Mouse (Mus musculus) spleen, adult 2 months (tissue): Measurements from ENCODE around the gene Gpam. TPM values are rescaled to one million over a fixed set of nuclear protein-coding genes. Genes with fewer than 3 reads are reported as not detected.
"Not testable (repeated sequence)": the region's sequence is repeated elsewhere in the genome, so short reads cannot be mapped to it uniquely, and the experiment has no call there.

Experiments used
- DNase-seq, 2 experiments: peaks; one replicate each; pipeline versions ENCODE4 v3.0.0 to v3.0.0-alpha.2; 2012 to 2021; ENCODE audit warnings: low spot score in 2 of 2, low read depth in 1 of 2
- H3K27ac ChIP-seq: fragments of 200-500 bp; 2 replicates; pipeline ENCODE4 v1.5.1; 2012; ENCODE audit warnings: low read length, inconsistent platforms; ENCODE audit not compliant: insufficient read depth
- H3K27me3 ChIP-seq: fragments of 200-500 bp; 2 replicates; pipeline ENCODE4 v1.6.1; 2012; ENCODE audit warnings: mild to moderate bottlenecking, moderate library complexity, low read length, inconsistent platforms; ENCODE audit not compliant: control insufficient read depth, insufficient read depth
- H3K36me3 ChIP-seq: fragments of 200-500 bp; 2 replicates; pipeline ENCODE4 v1.6.1; 2012; ENCODE audit warnings: mild to moderate bottlenecking, low read length, inconsistent platforms; ENCODE audit not compliant: control insufficient read depth, insufficient read depth
- H3K4me1 ChIP-seq: fragments of 200-500 bp; 2 replicates; pipeline ENCODE4 v1.6.1; 2011; ENCODE audit warnings: inconsistent platforms; ENCODE audit not compliant: control insufficient read depth, insufficient read depth, insufficient read length
- H3K4me3 ChIP-seq: fragments of 200-500 bp; 2 replicates; pipeline ENCODE4 v1.5.1; 2011; ENCODE audit warnings: mild to moderate bottlenecking, inconsistent platforms; ENCODE audit not compliant: insufficient read depth, insufficient read length; ENCODE audit errors: extremely low read depth
- CTCF ChIP-seq: fragments of 200-500 bp; IDR thresholded peaks from 2 replicates; pipeline ENCODE4 v1.5.1; 2011; ENCODE audit warnings: mild to moderate bottlenecking, inconsistent platforms; ENCODE audit not compliant: insufficient read depth, insufficient read length, insufficient replicate concordance; ENCODE audit errors: extremely low read depth
- POLR2A ChIP-seq: fragments of 200-500 bp; IDR thresholded peaks from 2 replicates; pipeline ENCODE4 v1.6.1; 2011; ENCODE audit warnings: low read depth, low read length, inconsistent platforms
- WGBS: fragments of 180-500 bp; shearing (Covaris S2); methylation state at CpG from one replicate; pipeline ENCODE4 v1.1.7; 2018; 5-methylcytosine and 5-hydroxymethylcytosine counted together
- polyA plus RNA-seq: library from polyadenylated mRNA; depleted of rRNA; stranded (reverse); fragments of >200 nt; gene quantifications from 2 replicates; pipeline ENCODE4 v1.2.3, GENCODE M21; 2012

Gene Gpam
- polyA plus RNA-seq, 1 experiment = 6.2 TPM

DNA sequence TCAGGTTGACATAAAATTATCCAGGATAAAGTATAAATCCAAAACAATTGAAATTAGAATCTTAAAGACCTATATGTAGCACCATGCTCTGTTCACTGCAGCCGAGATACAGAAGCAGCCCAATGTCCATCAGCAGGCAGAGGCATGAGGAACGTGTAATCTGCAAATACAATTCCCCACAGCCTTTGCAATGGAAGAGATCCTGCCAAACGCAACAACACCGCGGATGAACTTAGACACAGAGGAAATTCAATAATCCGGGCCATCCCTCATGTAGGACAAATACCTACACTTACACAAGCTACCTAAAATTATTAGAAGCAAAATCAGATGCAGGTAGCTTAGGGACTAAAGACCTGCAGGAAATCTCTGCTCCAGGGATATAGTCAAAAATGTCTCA lies 25.9 kb upstream of the Gpam start:
- no peak for DNase-seq
- Histone ChIP-seq H3K27me3 (no peaks in the 10 kb centered on the region), H3K4me3 (no peak overlapping the region), H3K4me1 (no peaks in the 10 kb centered on the region), H3K27ac (no peak overlapping the region), H3K36me3 (no peaks in the 10 kb centered on the region)
- WGBS = 90% methylated on average over 6 of the region's 6 CpGs
- TF ChIP-seq POLR2A (no peak), CTCF (no peak)

DNA sequence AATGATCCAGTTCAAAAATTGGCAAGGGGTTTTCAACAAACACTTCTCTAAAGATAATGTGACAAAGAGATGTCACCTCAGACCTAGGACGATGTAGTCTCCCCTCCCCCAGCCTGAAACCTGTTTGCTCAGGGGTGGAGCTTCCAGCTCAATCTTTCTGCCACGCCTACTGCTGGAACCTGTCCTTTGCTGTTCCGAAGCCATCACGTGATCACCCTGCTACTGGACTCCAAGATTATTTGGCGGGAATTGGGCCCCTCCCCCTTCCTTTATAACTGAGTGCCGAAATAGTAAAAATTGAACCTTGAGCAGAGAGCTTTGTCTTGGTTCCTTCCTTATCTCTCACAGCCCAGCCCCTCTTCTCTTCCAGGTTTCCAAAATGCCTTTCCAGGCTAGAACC lies 25.2 kb upstream of the Gpam start:
- not testable (repeated sequence) for H3K27ac ChIP-seq, H3K27me3 ChIP-seq, DNase-seq

DNA sequence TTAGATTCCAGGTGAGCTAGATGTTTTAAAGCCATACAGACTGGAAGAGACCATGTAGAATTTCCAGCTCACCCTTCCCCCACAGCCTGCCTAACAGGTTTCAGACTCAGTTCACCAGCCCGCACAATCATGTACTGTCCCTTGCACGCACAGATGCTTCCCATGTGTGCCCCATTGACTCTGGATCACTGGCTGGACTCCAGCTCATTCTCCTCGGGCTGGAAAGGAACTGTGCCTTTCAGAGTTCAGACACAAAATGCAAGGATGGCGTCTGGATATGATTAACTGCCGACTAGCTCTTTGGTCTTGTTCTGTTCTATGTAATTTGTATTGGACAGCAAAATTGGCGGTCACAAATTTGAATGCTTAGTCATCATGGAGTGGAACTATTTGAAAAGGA lies 22.6 kb upstream of the Gpam start:
- TF ChIP-seq POLR2A (no peak), CTCF (no peak)
- H3K36me3 ChIP-seq = no peaks in the 10 kb centered on the region
- no peak overlapping the region for H3K27ac ChIP-seq
- DNase-seq = no peak
- H3K4me3 ChIP-seq = no peak overlapping the region
- 86% methylated on average over 6 of the region's 6 CpGs for WGBS
- H3K27me3 ChIP-seq = no peaks in the 10 kb centered on the region
- H3K4me1 ChIP-seq = peaks cover 8% of the 10 kb centered on the region; the same call in 1 of the 2 replicates

More for the DNA sequence above, 25.2 kb upstream of the Gpam start:
- not testable (repeated sequence) for H3K36me3 ChIP-seq, H3K4me3 ChIP-seq, H3K4me1 ChIP-seq
- WGBS = 82% methylated on average over 6 of the region's 6 CpGs

DNA sequence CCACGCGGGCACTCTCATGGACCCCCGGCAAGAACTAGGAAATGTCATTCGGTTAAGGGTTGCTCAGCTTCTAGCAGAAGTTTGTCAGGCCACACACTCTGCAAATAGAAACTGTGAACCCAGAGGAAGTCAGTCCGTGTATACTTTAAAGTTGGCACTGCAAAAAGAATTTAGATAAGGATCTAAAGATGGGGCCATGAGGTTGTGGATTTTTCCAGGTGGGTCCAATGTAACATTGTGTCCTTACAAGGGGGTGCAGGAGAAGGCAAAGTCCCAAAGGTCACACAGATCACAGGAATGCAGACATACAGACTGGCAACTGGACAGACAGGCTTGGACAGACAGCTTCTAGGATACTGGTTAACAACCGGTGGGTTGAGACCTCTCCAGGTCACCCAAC lies 21.1 kb upstream of the Gpam start:
- DNase-seq = no peak
- Histone ChIP-seq H3K4me3 (no peak overlapping the region), H3K36me3 (no peaks in the 10 kb centered on the region), H3K27me3 (no peaks in the 10 kb centered on the region), H3K27ac (no peak overlapping the region), H3K4me1 (peaks cover 8% of the 10 kb centered on the region; the same call in 1 of the 2 replicates)
- 55% methylated on average over 6 of the region's 6 CpGs for WGBS
- TF ChIP-seq CTCF (no peak), POLR2A (no peak)

DNA sequence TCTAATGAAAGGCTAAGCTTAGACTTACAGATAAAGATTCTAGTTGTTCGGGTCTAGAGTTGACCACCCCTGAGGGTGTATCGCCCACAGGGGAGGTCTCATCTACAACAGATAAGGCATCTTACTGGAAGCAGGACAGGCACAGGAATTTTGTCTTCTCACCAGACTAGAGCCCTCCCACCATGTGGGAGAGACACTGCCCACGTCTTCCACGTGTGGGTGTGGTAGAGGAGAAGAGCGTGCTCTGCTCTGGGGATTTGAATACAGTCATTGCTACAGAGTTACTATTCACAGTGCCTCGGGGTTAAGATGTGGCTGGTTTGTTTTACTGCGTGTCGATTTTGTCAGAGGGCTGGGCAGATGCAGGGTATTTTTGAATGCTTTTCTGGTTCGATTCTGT lies 20.5 kb upstream of the Gpam start:
- H3K4me1 ChIP-seq = peaks cover 8% of the 10 kb centered on the region; the same call in 1 of the 2 replicates
- H3K36me3 ChIP-seq = no peaks in the 10 kb centered on the region
- 69% methylated on average over 9 of the region's 9 CpGs for WGBS
- H3K27me3 ChIP-seq = no peaks in the 10 kb centered on the region
- DNase-seq = no peak
- H3K27ac ChIP-seq = no peak overlapping the region
- no peak overlapping the region for H3K4me3 ChIP-seq
- TF ChIP-seq POLR2A (no peak), CTCF (no peak)

DNA sequence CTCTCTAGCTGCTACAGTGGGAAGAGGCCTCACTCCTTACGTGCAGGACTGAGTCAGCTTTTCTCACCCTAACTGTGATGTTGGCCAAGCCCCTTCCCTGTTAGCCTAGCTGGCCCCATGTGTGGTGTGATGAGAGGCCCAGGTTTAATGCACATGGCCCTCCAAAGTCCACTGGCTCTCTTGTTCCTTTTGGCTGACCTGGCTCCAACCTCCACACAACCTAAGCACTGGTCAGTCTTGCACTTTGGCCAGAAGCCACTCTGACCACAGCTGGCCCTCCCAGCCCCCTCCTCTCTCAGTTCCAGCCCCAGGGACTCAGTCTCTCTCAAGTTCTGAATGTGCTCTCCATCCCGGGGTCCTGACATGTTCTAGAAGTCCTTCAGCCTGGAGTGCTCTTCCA lies 18.1 kb upstream of the Gpam start:
- TF ChIP-seq POLR2A = no peak
- TF ChIP-seq CTCF = no peak
- Histone ChIP-seq H3K4me3 (no peak overlapping the region), H3K27ac (no peak overlapping the region), H3K27me3 (no peaks in the 10 kb centered on the region), H3K4me1 (peaks cover 8% of the 10 kb centered on the region; the same call in 1 of the 2 replicates), H3K36me3 (no peaks in the 10 kb centered on the region)
- no peak for DNase-seq
- 85% methylated on average over 2 of the region's 2 CpGs for WGBS

DNA sequence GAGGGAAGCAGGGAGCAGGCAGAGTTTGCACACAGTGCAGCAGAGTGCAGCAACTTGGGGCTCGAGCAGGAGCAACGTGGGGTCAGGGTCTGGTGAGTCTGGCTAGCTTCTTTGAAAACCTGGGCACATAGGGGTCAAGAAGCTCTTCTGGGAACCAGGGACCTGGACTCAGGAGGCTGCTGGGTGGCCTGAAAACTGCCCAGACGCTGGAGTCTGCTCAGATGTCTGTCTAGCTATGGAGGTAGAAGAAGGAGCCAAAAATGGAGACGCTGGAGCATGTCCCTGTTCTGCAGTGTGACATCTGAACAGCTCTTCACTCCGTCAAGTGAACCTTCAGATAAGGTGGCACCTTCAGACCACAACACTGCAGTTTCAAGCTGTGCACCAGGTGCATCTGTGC lies 17.7 kb upstream of the Gpam start:
- DNase-seq = no peak
- WGBS = 82% methylated on average over 5 of the region's 5 CpGs
- no peak overlapping the region for H3K27ac ChIP-seq
- H3K36me3 ChIP-seq = no peaks in the 10 kb centered on the region
- no peak for TF ChIP-seq POLR2A
- TF ChIP-seq CTCF = no peak
- no peaks in the 10 kb centered on the region for H3K27me3 ChIP-seq
- H3K4me3 ChIP-seq = no peak overlapping the region
- H3K4me1 ChIP-seq = peaks cover 8% of the 10 kb centered on the region; the same call in 1 of the 2 replicates
